Mouse (Mus musculus): ENCODE measurements around the gene Sec14l3.

GRCm38 (mm10) chr11:4122742-4123579 is 58.3 kb downstream of the Sec14l3 start, which contains the start of gene Sec14l2:
- TF ChIP-seq POLR2A (IDR thresholded peaks at IDR 0.05; ENCODE audit: borderline replicate concordance, control insufficient read depth, low read depth, low read length) (no peak), CTCF (IDR thresholded peaks at IDR 0.05; ENCODE audit: control insufficient read depth, insufficient read depth, low read length) (no peak)
